Mouse (Mus musculus) CD8-positive naive resting alpha-beta T cell, adult 2 months (primary cell): Measurements from ENCODE around the gene Eif2b5.

ENCODE experiments used
- DNase-seq, 2 experiments: peaks; one replicate each; pipeline ENCODE4 v3.0.0; 2022; ENCODE audit warnings: low read depth in 2 of 2, low spot score in 2 of 2

The Eif2b5 gene

DNA sequence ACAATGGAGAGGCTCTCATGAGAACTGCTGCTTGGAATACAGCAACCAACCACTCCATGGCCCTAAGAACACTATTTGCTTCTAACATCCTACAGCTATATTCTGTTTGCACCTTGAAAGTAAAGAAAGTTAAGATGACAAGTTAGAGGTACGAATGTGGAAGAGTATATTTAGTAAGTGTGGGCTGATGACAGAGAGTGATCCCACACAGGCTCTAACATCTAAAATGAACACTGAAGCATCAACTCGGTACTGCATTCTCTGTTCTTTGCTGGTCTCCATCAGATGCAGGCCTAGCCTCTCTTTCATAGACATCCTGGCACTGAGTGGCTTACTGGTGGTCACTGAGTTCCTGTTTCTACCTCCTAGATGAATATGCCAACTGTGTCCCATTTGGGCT, 9.4 kb upstream of the Eif2b5 start:
- no peak for DNase-seq

DNA sequence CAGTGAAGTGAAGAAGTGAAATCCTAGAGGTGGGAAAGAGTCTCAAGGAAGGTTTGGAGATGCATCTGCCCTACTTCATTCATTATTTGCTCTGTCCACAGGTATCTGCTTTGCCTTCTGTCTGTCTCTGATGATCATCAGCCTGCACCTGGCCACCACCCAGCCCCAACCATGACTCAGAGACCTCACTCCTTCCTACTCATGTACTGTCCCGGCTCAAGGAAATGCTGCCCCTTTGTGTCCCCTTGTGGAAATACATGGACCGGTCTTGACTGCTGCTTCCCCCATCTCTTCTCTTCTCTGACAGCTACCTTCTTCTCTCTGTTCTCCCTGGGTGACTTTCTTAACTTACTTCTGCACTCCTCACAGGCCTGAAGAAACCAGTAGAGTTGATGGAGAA, 8.0 kb upstream of the Eif2b5 start:
- DNase-seq, result no peak

DNA sequence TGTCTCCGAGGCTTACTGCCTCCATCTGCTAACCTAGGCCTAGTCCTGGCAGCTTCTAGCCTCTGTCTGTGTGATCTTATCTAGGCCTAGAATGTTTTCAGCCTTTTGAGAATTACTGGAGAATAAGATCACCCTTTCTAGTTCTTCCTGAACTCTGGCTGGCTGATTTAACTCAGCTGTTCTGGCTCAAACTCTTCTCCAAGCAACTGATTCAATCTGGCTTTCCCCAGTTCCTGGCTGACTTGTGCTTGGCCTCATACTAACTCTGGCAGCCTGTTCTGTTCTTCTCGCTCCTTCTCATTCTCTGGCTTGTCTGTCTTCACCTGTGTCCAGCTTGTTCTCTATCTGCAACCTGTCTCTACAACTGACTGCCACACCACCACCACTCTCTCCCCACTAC, 7.3 kb upstream of the Eif2b5 start:
- DNase-seq, result no peak

DNA sequence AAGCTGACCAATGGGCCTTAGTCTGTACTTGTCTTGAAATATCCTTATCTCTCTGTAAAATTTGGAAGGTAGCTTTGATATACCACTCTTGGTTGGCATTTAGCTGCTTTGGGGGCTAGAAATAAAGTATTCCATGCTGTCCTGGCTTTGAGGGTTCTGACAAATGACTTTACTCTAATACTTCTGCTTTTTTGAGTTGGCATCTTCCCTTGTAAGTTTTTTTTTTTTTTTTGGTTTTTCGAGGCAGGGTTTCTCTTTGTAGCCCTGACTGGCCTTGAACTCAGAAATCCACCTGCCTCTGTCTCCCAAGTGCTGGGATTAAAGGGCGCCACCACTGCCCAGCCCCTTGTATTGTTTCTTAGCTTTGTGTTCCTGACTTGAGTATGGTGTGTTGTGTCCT, 5.2 kb upstream of the Eif2b5 start:
- DNase-seq, result no peak

DNA sequence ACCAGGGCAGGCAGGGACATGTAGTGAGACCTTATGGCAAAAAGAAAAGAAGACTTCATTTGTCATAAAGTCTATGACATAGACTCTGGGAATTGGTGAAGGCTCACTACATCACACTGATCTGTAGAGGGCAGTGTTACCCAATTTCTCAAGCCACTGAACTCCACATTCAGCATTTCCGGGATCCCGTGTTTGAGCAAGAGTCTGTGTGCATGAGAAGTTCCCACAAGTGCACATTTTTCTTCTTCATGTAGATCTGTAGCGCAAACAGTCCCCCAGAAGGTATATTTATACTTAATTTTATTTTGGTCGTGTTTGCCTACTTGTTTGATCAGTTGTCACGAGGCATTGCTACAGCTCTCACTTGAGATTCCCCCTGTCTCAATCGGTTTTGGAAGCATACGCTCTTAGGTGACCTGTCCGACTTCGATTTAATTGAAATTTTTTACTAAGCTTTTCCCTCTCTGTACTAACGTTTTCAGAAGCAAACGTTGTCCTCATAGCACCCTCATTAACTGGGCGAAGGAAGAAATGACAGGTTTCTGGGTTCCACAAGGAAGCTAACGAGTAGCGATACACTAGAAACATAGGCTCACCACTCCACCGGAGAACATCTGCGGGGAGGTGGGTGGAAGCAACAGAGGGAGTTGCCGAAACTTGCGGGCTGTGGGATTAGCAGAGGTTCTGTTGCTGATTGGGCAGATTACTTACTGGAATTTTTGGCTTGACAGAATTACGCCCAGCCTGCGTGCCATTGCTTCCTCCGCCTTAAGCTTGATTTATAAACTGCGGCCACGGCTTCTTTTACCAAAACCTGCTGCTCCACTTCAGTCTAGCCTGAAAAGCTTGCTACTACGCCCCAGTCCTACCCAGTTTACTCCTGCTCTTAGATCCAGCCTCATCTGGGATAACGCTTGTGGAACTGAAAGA, 1.7 kb upstream of the Eif2b5 start:
- peak; percentile 53 to 76 for DNase-seq

DNA sequence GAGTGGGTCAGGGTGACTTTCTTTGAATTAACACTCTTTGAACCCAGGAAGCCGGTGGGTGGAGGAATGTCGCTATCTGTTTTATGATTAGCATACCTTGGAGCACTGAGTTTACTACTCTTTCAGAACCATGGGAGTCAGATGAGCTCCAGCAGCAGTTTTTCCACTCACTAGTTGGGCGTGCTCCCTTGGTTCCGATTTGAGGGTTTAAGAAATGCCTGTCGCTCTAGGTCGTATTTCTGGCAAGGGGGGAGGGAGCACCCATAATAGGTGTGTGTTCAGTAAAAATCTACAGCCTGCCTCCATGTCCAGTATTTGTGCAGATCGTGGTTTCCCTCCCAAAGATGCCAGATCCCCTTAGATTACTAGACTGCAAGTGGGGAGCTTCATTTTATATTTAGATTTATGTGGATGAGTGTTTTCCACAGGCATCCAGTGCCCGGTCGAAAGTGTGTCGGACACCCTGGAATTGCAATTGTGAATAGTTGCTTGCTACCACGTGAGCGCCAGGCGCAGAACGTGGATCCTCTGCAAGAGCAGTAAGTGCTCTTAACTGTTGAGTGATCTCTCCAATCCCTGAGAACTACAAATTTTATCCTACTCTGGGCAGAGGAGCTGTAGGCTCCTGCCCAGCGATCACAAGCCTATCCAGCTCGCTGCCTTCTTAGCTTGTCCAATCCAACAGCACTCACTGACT, 489 bp upstream of the Eif2b5 start:
- DNase-seq, result peak in 1 of 2 experiments; percentile 12

DNA sequence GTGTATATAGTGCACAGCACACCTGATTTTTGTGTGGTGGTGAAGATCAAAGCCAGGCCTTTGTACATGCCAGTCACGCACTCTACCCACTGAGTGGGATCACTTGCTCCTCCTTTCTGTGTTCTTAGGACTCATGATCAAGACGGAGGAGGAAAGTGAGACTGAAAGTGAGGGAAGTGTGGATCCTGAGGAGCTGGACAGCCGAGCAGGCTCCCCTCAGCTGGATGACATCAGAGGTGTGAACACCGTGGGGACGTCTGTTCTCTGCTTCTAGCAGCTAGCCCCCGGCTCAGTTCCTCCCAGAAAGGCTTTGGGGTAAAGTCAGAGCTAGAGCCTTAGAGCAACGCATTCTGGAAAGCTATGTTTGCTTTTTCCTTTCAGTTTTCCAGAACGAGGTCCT, 7.4 kb downstream of the Eif2b5 start:
- DNase-seq, result no peak

DNA sequence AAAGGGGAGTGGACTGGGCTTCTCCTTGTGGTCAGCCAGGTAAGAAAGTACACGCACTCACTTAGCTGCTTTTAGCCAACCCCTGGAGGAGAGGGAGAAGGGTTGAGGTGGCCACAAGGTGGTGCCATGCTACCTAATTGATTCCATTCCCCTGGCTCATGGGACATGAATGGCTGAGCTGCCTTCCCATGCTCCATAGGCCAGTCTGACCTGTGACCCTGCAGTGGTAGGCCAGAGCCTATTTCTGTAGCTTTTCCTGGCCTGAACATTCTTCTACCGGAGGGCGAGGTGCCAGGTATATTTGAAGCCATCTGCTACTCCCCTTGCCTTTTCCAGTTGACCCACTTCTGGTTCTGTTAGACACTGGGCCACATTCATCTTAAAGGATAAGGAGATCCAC, 10.7 kb downstream of the Eif2b5 start:
- DNase-seq, result no peak

DNA sequence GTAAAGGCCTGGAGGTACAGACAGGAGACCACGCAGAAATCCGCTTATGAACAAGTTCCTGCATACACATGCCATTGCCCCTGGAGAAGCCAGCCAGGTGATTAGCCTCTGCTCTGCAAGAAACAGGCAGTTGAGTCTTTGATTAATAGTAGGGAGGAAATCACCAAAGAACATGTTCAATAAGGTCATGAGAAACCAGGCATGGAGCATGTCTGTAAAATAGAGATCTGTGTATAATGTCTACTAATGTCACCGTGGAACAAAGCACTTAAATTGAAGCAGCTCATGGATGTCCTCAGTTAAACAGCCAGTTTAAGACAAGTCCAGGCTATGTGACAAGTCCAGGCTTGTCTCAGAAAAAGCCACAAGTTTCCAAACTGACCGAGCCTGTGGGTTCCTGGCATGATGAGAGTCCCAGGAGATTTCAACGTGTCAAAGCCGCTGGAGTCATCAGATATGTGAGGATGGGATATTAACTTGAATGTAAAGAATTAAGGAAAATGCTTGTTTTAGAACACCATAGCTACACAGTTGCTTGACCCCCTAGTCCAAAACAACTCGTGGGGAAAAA, 12.7 kb downstream of the Eif2b5 start:
- no peak for DNase-seq

DNA sequence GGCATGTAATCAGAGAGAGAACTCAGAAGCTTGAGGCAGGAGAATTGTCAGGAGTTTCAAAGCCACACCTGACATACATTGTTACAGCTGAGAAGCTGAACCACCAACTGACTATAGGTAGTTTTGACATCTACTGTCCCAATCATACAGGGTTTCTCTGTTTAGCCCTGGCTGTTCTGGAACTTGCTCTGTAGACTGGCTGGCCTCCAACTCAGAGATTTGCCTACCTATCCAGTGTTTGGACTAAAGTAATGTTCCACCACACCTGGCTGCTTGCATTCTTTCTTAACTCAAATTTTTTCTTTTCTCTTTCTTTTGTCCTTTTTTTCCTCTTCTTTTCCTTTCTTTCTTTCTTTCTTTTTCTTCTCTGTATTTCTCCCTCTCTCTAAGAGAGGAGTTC, 17.4 kb downstream of the Eif2b5 start:
- no peak for DNase-seq

DNA sequence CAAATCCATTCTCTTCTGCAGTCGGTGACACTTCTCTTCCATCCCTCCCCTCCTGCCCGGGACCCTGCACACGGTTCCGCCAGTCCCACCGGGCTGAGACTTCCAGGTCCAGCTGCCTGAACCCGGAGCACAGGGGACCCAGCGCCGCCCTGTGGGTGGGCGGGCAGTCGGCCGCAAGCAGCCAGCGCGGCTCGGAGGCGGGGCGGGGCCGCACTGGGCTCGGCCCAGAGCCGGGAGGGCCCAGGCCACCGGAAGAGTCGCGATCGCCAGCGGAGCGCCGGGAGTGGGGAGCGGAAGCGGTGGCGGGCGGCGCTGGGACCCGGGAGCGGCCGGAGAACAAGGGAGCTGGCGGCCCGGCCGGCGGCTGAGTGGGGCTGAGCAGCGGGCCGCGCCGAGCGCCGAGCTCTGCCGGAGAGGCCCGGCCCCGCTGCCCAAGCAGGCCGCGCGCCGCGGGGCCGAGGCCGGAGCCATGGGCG, 18.1 kb downstream of the Eif2b5 start, which contains the start of gene Dvl3:
Dvl3 (plus strand) TSS at position 257 of the 476 bp plus-strand sequence.
- DNase-seq, result peak; percentile 48

DNA sequence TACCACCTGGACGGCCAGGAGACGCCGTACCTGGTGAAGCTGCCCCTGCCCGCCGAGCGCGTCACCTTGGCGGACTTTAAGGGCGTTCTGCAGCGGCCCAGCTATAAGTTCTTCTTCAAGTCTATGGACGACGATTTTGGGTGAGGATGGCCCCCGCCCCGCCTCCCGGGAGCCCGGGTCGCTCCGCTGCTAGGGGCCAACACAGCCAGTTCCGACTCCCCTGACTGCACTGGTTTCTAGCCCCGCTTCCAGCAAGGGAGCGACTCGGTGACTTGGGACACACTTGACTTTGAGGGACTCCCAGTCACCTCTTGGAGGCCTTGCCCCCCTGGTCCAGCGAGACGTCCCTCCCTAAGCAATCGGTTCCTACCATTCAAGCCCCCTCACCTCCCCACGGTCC, 18.6 kb downstream of the Eif2b5 start:
- DNase-seq, result peak; percentile 16 to 26

DNA sequence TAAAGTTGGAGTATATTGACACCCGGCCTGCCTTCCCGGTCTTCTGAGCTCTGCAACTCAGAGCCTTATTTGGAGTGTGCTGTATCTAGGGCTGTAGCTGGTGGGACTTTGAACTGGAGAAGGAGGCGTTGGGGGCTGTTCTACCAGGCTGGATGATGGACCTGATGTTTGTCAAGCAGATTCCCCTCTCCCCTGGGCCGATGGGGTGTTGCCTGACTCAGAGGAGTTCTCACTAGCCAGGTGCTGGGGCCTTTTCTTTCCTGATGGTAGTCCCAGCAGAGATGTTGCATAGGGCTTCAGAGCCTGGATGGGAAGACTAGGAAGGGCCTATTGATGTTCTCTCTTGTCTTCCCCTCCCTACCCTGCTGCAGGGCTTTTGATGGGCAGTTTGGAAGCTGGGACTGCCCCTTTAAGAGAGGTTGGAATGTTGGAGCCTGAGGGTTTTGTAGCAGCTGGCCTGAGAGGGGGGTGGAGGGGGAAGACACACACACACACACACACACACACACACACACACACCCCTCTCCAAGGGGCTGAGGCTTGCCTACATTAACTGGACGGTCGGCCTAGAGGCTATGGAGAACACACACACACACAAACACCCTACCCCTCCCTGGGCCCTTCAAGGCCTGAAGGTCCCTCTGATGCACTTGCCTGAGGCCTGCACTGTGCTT, 19.2 kb downstream of the Eif2b5 start:
- peak in 1 of 2 experiments; percentile 8 for DNase-seq

DNA sequence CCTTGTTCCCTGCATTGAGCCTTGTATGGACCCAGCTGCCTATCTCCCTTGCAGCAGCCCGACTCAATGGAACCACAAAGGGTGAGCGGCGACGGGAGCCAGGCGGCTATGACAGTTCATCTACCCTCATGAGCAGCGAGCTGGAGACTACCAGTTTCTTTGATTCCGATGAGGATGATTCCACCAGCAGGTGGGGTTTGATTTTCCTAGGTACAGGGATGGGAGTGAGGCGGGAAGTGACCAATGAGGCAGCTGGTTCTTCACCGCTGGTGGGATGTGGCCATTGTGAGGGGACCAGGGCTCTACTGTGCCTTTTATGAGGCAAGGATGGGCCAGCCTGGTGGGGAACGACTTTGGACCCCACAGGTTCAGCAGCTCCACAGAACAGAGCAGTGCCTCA, 25.3 kb downstream of the Eif2b5 start:
- no peak for DNase-seq

DNA sequence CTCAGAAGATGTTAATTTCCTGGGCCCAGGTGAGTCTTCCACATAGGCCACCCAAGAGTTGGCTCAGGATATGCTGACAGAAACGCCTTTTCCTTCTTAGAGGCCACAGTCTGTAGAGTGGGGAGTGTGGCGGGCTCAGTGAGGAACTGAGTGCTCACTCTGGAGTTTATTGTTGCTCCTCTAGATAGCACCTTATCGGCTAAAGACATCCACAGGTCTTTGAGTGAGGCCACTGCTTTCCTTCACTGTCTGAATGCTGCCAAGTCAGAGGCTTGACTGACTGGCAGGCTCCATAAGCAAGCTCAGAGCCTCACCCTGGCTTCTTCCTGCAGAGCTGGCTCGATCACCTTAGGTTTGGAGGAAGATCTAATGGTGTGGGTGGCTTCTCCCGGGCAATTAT, 30.2 kb downstream of the Eif2b5 start:
- DNase-seq, result no peak

DNA sequence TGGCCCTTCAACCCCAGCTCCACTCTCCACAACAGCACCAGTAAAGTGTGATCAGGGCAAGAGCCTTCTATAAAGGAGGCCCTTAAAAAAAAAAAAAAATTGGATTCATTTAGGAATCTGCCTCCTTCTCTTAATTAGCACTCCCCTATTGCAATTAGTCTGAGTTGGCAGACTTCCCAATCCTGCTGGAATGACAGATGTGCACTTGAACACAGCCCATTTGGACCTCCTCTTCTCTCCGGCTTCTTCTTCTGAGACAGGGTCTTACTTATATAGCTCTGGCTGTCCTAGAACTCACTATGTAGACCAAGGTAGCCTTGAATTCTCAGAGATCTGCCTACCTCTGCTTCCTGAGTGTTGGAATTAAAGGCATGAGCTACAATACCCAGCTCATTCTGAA, 30.8 kb downstream of the Eif2b5 start:
- DNase-seq, result no peak

DNA sequence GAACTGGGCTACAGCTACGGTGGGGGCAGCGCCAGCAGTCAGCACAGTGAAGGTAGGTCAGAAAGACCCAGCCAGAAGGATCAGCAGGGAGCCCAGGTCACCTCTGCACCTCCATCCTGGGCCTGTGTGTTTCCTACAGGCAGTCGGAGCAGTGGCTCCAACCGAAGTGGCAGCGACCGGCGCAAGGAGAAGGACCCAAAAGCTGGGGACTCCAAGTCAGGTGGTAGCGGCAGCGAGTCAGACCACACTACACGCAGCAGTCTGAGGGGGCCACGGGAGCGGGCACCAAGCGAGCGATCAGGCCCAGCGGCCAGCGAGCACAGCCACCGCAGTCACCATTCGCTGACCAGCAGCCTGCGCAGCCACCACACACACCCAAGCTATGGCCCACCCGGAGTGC, 32.3 kb downstream of the Eif2b5 start:
- DNase-seq, result no peak

DNA sequence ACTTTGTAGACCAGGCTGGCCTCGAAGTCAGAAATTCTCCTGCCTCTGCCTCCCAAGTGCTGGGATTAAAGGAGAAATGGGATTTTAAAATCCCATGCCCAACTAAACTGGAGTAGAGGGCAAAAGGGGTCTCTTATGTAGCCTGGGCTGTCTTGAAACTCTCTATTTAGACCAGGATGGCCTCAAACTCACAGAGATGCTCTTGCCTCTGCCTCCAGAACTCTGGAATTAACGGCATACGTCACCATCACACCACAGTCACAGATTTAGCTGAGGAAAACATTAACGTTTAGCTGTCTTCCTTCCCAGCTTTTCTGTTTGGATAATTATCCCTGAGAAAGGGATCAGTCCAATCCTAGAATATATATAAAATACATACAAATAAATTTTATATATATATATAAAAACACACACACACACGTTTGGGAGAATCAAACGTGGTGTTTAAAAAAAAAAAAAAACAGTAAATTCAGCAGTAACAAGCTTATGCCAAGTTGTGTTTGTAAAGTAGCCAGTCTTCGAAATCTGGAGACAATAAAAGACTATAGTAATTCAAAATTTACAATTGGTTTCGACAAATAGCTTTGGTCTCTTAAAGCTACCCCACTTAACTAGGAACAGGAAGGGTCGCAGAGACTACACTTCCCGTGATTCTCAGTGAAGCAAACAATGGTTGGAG, 36.1 kb downstream of the Eif2b5 start:
- DNase-seq, result no peak

DNA sequence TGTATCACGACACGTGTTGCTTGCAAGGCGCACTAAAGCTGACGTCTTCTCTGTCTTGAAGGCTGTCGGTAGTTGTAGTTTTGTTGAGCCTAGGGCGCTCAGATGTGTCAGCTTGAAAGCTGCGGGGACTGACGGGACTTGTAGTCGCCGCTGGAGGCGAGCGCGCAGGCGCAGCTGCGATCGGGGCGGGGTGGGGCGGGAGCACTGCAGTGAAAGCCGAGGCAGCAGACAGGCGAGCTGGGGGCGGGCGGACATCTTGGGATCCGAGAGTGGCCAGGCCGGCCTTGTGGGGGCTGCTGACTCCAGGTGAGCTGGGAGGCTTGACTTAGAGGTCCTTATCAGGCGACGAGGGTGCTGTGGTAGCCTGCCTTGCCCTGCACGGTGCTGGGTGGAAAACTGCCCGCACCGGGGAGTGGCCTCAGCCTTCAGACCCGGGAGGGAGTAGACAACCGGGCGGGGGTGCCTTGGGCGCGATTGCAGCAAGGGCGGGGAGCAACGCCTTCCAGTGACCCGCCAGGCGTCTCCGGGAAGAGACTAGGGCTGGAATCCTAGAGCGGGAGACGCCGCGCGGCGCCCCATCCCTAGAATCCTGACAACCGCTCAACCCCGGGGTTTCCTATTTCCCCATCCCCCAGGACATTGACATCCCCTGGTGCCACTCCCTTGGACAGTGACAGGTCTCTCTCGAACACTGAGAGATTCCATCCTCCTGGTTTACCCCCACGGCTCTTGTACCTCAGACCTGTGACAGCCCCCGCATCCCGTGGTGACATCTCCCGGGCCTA, 36.9 kb downstream of the Eif2b5 start, which contains the start of gene Ap2m1:
Ap2m1 (plus strand) TSS at position 183 of the 785 bp plus-strand sequence.
- DNase-seq, result peak; percentile 91
